Mouse (Mus musculus): ENCODE measurements around the gene Tmem104.
A peak's percentile ranks its signal among the peaks of the same experiment; 100 is the strongest.

Tmem104 gene

GRCm38 (mm10) chr11:115282723-115283485 lies 95.6 kb downstream of the Tmem104 start:
- no peak for DNase-seq (ENCODE audit: low spot score in 2 of 2)

- DNase-seq (ENCODE audit: low spot score in 2 of 2): no peak
Observed at GRCm38 (mm10) chr11:115283486-115283765, 96.1 kb downstream of the Tmem104 start.

DNA sequence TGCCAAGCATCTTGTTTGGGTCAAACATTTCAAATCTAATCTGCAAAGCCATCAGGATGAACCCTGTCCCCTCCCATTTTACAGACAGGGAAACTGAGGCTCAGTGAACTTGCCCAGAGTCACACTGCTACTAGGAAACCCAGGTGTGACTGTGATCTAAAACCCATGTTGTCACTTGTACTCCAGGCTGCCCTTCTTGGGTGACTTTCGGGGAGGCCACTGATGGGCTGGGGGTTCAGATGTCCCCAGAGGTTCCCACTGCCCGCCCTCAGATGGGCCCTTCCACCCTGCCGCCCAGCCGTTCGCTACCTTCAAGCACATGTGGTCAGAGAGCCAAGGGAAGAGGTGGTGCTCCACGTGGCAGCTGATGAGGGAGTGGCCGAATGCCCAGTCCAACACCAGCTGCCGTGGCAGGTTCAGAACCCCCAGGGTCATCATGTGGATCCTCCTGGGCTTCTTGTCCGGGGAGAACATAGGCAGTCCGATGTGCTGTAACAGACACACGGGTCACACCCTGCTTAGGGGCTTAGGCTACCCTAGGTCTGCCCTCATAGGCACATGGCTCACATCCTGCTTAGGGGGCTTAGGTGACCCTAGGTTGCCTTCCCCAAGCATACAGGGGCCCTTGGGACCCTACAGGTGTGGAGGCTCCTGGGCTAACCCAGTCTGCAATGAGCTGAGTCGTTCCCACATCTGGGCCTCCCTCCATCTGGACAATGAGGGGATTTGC lies 96.8 kb downstream of the Tmem104 start:
- no peak for DNase-seq (ENCODE audit: low spot score in 2 of 2)

GRCm38 (mm10) chr11:115285282-115285681 lies 98.0 kb downstream of the Tmem104 start:
- DNase-seq (ENCODE audit: low spot score in 2 of 2): no peak

GRCm38 (mm10) chr11:115286201-115286993 lies 99.1 kb downstream of the Tmem104 start:
- no peak for DNase-seq (ENCODE audit: low spot score in 2 of 2)

DNA sequence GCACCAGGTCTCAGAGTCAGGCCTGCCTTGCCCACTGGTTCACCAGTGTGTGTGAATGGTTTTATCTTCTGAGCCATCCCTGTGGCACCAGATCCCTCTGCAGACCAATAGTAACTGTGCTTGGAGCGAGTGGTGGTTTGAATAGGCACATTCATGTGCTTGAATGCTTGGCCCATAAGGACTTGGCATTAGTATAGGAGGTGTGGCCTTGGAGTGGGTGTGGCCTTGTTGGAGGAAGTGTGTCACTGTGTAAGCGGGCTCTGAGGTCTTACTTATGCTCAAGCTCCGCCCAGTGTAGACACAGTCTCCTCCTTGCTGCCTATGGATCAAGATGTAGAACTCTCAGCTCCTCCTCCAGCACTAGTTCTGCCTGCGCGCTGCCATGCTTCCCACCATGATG lies 100.1 kb downstream of the Tmem104 start:
- no peak for DNase-seq (ENCODE audit: low spot score in 2 of 2)

- DNase-seq (ENCODE audit: low spot score in 2 of 2): no peak
Observed at GRCm38 (mm10) chr11:115288305-115288704, 101.0 kb downstream of the Tmem104 start.

GRCm38 (mm10) chr11:115289885-115290284 lies 102.6 kb downstream of the Tmem104 start:
- no peak for DNase-seq (ENCODE audit: low spot score in 2 of 2)

- no peak for DNase-seq (ENCODE audit: low spot score in 2 of 2)
Observed at GRCm38 (mm10) chr11:115290314-115290713, 103.0 kb downstream of the Tmem104 start.

- peak; percentile 77 to 78 for DNase-seq (ENCODE audit: low spot score in 2 of 2)
Observed at GRCm38 (mm10) chr11:115290919-115291318, 103.6 kb downstream of the Tmem104 start.

GRCm38 (mm10) chr11:115291503-115291902 lies 104.2 kb downstream of the Tmem104 start:
- DNase-seq (ENCODE audit: low spot score in 2 of 2): no peak

- DNase-seq (ENCODE audit: low spot score in 2 of 2): no peak
Observed at GRCm38 (mm10) chr11:115292631-115293375, 105.5 kb downstream of the Tmem104 start.

GRCm38 (mm10) chr11:115295939-115296338 lies 108.7 kb downstream of the Tmem104 start:
- DNase-seq (ENCODE audit: low spot score in 2 of 2): no peak

Measured in urinary bladder, postnatal 4 days (tissue).